Mouse (Mus musculus): ENCODE measurements at regions not wholly inside any gene's neighbourhood (a gene's known extent, or its start where the extent isn't known, plus 50 kb on each side); places are given as distances from the start of the nearest gene placed in this dataset.

DNA sequence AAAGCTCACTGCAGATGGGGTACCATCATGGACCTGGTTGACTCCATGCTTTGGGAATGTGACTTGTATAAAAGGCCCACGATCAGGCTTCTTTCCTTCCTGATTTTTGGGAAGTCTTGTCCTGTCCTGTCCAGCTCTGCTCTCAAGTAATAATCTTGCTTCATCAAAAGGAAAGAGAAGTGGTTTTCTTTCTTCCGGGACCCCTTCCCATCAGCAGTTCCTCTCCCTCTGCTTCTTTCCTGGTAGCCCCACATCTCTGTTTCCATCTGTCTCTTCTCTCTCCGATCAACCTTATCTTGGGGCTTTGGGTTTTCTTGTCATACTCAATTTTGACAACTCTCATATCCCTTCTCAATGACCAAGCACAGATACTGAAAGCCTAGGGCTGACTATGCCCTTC, 1301.4 kb upstream of the A1bg start:
- TF ChIP-seq ZC3H11A (IDR thresholded peaks at IDR 0.05; ENCODE audit: borderline replicate concordance, low read depth, low read length) (no peak), MAFK (IDR thresholded peaks at IDR 0.05; ENCODE audit: insufficient read depth, low read depth, low read length) (no peak), CHD2 (IDR thresholded peaks at IDR 0.05; ENCODE audit: low read depth, low read length) (no peak)

All from ES-E14 (cell line).